Mouse (Mus musculus) kidney, embryonic 15.5 days (tissue): ENCODE results near the gene Manba. TPM values are rescaled to one million over a fixed set of nuclear protein-coding genes. Genes with fewer than 3 reads are reported as not detected.

ENCODE experiments used
- ATAC-seq: fragments of 200-750 bp; cut with Nextera tagmentation; replicated peaks from 2 replicates; pipeline ENCODE4 v1.8.0; 2017; ENCODE audit warnings: moderate TSS enrichment; ENCODE audit not compliant: low FRiP score
- H3K27ac ChIP-seq: fragments of 300-500 bp; sonication (generic); 2 replicates; pipeline ENCODE4 v1.5.1; 2015; ENCODE audit warnings: mild to moderate bottlenecking, inconsistent platforms
- H3K27me3 ChIP-seq: fragments of 300-500 bp; sonication (generic); 2 replicates; pipeline ENCODE4 v1.6.1; 2015; ENCODE audit warnings: inconsistent platforms
- H3K36me3 ChIP-seq: fragments of 300-500 bp; sonication (generic); 2 replicates; pipeline ENCODE4 v1.6.1; 2015; ENCODE audit warnings: inconsistent platforms
- H3K4me1 ChIP-seq: fragments of 300-500 bp; sonication (generic); 2 replicates; pipeline ENCODE4 v1.6.1; 2015; ENCODE audit warnings: inconsistent platforms
- H3K4me2 ChIP-seq: fragments of 300-500 bp; sonication (generic); 2 replicates; pipeline ENCODE4 v1.6.1; 2015; ENCODE audit warnings: moderate library complexity, mild to moderate bottlenecking, inconsistent platforms
- H3K4me3 ChIP-seq: fragments of 300-500 bp; sonication (generic); replicated peaks from 2 replicates; pipeline ENCODE4 v1.5.1; 2015; ENCODE audit warnings: mild to moderate bottlenecking, inconsistent platforms
- H3K9ac ChIP-seq: fragments of 300-500 bp; sonication (generic); 2 replicates; pipeline ENCODE4 v1.6.1; 2015; ENCODE audit warnings: mild to moderate bottlenecking, inconsistent platforms
- H3K9me3 ChIP-seq: fragments of 300-500 bp; sonication (generic); replicated peaks from 2 replicates; pipeline ENCODE4 v1.6.1; 2016; ENCODE audit warnings: inconsistent platforms
- WGBS: fragments of 180-500 bp; shearing (Covaris S2); methylation state at CpG from one replicate; pipeline ENCODE4 v1.1.7; 2015; ENCODE audit warnings: mixed read lengths; 5-methylcytosine and 5-hydroxymethylcytosine counted together
- polyA plus RNA-seq: library from polyadenylated mRNA; unstranded; fragments of >200 nt; fragmentation: Nextera tagmentation; extraction: Ambion mirVana; gene quantifications from 2 replicates; pipeline ENCODE4 v1.2.1, GENCODE M21; 2015

Gene Manba
- polyA plus RNA-seq = 24.2 and 27.3 TPM in 2 replicates

DNA sequence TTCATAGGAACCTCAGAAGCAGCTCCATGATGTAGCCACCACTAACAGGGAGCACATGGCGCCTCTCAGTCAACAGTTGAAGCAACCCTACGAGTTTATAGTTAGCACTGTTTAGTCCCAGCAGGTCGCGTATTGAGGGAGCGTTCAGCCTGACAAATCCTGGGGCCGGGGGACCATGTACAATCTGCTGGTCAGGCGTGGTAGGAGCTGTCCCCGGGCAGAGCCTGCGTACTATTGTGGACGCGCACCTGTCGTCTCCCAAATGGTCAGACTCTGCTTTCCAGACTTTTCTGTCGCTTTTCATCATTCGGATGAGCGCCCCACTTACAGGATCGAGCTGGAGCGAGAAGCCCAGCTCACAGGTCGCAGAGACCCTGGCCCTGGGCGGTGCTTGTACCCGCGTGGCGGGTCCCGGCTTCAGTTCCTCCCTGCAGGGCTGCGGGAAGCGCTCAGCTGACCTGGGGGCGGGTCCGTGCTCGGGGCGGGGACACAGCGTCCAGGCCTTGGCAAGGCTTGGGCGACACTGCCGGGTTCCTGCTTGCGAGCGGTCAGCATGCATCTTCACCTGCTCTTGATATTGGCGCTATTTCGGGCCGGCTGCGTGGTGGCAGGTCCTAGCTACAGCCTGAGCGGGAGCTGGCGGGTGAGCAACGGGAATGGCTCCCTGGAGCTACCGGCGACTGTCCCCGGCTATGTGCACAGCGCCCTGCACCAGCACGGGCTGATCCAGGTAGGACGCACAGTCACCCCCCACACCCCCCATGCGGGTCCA is at the start of gene Manba:
Gene Manba (plus strand): TSS at position 484 of the 772 bp plus-strand sequence.
- WGBS = 2% methylated on average over 48 of the region's 48 CpGs

DNA sequence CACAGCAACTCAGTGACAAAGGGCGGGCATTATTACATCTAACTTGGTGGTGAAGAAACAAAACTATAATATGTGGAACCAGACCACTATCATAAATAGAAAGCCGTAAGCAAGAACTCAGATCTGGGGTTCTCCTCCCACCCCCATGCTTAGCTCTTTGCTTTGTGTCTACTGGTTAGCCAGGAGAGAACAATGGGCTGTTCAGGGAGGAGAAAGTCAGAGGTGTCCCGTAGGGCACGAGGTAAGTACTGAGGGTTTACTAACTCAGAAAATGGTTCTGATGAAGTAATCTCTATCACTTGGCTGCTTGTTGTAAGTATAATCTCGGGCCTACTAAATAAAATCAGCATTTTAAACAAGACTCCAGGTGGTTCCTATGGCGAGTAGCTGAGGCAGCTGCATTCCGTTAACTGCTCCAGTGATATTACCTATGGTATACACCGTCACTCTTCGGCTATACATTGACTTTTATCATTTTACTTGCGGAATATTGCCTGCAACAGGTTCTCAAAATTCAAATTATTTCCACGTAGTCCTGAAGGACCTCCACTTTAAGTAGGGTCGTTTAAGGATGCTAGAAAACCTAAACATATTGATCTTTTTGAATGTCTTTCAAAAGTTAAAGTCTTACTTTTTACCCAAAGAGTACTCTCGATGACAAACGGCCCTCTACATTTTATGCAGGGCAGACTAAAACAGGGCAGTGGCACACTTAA is 48.4 kb upstream of the Manba start:
- H3K9me3 ChIP-seq = no peaks in the 10 kb centered on the region
- peaks cover 9% of the 10 kb centered on the region for H3K36me3 ChIP-seq
- H3K27me3 ChIP-seq = no peaks in the 10 kb centered on the region
- H3K4me3 ChIP-seq = peak overlapping the region; percentile 81
- H3K4me1 ChIP-seq = peaks cover 10% of the 10 kb centered on the region
- H3K27ac ChIP-seq = peak overlapping the region; percentile 100
- peak overlapping the region; percentile 96 for H3K9ac ChIP-seq
- ATAC-seq = no peak
- H3K4me2 ChIP-seq = peak overlapping the region; percentile 60
- WGBS = 48% methylated on average over 14 of the region's 14 CpGs

More for the DNA sequence above, at the start of gene Manba:
- Histone ChIP-seq H3K27ac (peak within 1 kb of the TSS; percentile 33; the same call in 1 of the 2 replicates), H3K9ac (peak within 1 kb of the TSS; percentile 63), H3K4me2 (peak within 1 kb of the TSS; percentile 91), H3K4me3 (peak within 1 kb of the TSS; percentile 64), H3K27me3 (no peaks in the 10 kb centered on the region), H3K36me3 (no peaks in the 10 kb centered on the region), H3K4me1 (peaks cover 11% of the 10 kb centered on the region; the same call in 1 of the 2 replicates), H3K9me3 (no peaks in the 10 kb centered on the region)
- ATAC-seq = peak; percentile 93

DNA sequence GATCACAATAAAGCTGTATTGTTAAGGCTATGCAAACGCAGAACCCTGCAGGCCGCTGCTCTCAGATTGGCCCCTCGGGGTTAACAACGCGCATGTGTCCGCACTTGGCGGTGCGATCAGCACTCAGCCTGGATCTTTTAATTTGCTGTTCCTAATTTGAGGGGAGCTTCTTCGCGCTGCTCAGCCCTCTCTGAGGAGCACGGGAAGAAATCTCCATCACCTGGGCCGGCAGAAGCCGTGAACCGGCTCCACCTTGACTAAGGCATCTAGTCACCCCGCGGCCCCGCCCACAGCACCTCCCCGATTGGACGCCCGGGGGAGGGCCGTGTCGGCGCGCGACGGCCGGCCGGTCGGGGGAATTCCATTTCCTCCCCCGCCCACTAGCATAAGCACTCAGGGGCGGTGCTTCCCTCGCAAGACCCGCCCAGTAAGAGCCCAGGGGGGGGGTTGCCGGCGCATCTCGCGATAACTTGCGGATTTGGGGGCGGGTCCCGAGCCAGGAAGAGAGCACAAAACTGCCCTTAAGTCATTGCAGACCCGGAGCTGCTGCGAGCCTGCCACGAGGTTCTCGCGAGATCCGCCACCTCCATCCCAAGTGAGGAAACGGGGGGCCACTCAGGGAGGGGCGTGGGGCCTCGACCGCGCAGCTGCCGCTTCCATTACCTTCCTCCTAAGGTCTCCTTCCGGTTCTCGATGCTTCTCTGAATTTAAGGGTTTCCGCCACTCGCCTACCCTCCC is 47.5 kb upstream of the Manba start, which contains the start of gene Ube2d3:
Gene Ube2d3 (plus strand): TSS at position 392 of the 738 bp plus-strand sequence.
- peak within 1 kb of the TSS; percentile 81 for H3K4me3 ChIP-seq
- peak within 1 kb of the TSS; percentile 100 for H3K27ac ChIP-seq
- WGBS = under 1% methylated on average over 47 of the region's 56 CpGs
- H3K27me3 ChIP-seq = no peaks in the 10 kb centered on the region
- H3K9me3 ChIP-seq = no peaks in the 10 kb centered on the region
- peak; percentile 97 for ATAC-seq
- H3K9ac ChIP-seq = peak within 1 kb of the TSS; percentile 96
- H3K4me1 ChIP-seq = peaks cover 13% of the 10 kb centered on the region
- peaks cover 10% of the 10 kb centered on the region for H3K36me3 ChIP-seq
- peak within 1 kb of the TSS; percentile 67 for H3K4me2 ChIP-seq

DNA sequence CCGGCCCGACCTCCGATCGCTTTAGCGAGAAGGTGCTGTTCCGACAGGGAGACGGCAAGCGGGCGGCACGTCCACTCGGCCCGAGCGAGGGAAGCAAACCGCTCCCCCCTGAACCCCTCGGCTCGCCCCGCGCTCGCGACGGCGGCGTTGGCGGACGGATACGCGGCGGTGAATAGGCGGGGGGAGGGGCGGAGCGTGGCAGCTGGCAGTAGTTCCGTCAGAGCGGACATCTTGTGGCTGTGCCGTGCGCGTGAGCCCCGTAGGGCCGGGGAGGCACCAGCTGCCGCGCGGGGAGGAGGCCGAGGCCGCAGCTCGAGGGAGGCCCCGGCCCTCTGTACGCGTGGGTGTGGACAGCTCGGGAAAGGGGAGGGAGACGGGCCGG is 46.9 kb upstream of the Manba start:
- Histone ChIP-seq H3K4me3 (peak overlapping the region; percentile 81), H3K27me3 (no peaks in the 10 kb centered on the region), H3K4me1 (peaks cover 17% of the 10 kb centered on the region), H3K9me3 (no peaks in the 10 kb centered on the region), H3K27ac (peak overlapping the region; percentile 100), H3K4me2 (peak overlapping the region; percentile 67), H3K36me3 (peaks cover 16% of the 10 kb centered on the region), H3K9ac (peak overlapping the region; percentile 96)
- ATAC-seq = peak; percentile 80
- under 1% methylated on average over 45 of the region's 50 CpGs for WGBS

DNA sequence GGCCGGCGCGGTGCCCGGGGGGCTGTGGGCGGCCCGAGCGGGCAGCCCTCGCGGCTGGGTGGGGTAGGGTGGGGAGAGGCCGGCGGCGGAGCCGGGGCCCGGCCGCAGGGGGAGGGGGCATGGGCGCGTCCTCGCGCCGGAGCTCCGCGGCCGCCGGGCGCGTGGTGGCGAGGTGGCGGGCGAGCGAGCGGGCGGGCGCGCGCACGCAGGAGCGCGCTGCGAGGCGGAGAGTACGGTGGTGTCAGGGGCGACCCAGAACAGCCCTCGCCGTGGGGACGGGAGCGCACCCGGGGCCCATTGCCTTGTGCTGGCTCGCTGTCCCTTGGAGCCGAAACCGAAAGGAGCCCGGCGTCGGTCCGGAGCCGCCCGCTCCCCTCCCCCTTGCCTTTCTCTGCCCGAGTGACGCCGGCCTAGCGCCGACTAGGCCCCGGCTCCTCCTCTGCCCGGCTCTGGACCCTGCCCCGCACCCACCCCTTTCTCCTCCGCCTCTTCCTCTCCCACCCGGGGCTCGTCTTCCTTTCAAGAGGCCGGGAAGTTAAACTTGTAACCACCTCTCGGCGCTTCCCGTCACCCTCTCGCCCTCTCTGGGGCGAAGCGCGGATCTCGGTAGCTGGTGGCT is 46.4 kb upstream of the Manba start:
- H3K27me3 ChIP-seq = no peaks in the 10 kb centered on the region
- H3K9ac ChIP-seq = peak overlapping the region; percentile 96
- H3K4me2 ChIP-seq = peak overlapping the region; percentile 67
- H3K4me1 ChIP-seq = peaks cover 20% of the 10 kb centered on the region
- peak overlapping the region; percentile 81 for H3K4me3 ChIP-seq
- peak; percentile 72 for ATAC-seq
- 0% methylated on average over 59 of the region's 76 CpGs for WGBS
- peaks cover 16% of the 10 kb centered on the region for H3K36me3 ChIP-seq
- H3K9me3 ChIP-seq = no peaks in the 10 kb centered on the region
- H3K27ac ChIP-seq = peak overlapping the region; percentile 100

DNA sequence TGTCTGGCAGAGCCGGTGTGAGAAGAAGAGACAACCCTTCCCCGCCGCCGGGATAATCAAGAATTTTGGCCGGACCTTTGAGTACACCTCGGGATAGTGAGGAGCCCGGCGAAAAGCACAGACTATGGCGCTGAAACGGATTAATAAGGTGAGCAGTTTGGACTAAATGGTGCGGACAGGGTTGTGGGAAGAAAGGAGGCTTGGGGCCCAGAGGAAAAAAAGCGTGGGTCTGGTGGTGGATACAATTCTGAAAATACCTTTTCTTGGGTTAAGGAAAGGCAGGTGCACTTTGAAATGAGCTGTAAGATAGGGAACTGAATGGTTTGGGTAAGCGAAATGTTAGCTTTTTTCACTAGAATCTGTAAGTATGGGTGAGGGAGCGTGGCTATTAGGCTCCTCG is 45.8 kb upstream of the Manba start:
- no peak for ATAC-seq
- Histone ChIP-seq H3K9ac (peak overlapping the region; percentile 96), H3K36me3 (peaks cover 14% of the 10 kb centered on the region), H3K9me3 (no peaks in the 10 kb centered on the region), H3K4me1 (peaks cover 20% of the 10 kb centered on the region), H3K4me2 (peak overlapping the region; percentile 67), H3K4me3 (peak overlapping the region; percentile 81), H3K27ac (peak overlapping the region; percentile 100), H3K27me3 (no peaks in the 10 kb centered on the region)
- 3% methylated on average over 15 of the region's 15 CpGs for WGBS

DNA sequence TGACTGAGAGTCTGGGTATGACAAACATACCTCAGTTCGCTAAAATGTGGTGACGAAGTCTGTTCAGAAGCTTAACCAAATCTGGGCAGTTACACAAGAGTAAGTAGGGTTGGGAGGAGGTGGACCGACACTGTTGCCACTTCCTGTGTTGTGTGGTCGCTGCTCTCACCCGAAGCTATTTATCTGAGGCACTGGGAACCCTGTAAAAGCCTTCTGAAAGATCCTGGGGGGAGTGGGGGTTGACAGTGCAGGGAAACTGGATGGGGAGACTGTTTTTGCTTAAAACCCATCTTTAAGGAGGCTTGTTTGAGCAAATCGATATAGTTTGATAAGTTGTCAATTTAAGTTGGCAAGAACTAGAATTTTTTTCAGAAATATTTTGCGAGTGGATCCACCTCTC is 45.2 kb upstream of the Manba start:
- Histone ChIP-seq H3K36me3 (peaks cover 18% of the 10 kb centered on the region), H3K4me1 (peaks cover 23% of the 10 kb centered on the region), H3K9ac (peak overlapping the region; percentile 96), H3K4me2 (peak overlapping the region; percentile 67), H3K27me3 (no peaks in the 10 kb centered on the region), H3K4me3 (peak overlapping the region; percentile 81), H3K27ac (peak overlapping the region; percentile 100), H3K9me3 (no peaks in the 10 kb centered on the region)
- ATAC-seq = no peak
- 14% methylated on average over 7 of the region's 7 CpGs for WGBS

DNA sequence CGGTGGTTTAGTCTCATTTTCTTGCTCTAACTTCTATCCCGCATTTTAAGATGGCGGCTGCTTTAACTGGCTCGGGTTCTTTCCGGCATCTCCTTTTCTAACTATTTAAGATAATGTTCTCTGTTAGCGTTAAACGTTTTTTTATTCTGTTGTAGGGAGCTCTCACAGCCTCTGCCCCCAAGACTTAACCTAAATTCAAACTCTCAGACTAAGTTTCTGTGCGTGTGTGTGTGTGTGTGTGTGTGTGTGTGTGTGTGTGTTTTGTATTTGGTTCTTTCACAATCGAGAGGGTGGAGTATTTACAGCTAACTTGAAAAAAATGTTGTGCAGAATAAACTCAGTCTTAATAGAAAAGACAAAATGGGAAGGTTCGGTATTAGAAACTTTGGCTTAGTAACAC is 44.8 kb upstream of the Manba start:
- no peak for ATAC-seq
- Histone ChIP-seq H3K27ac (no peak overlapping the region; the same call in 1 of the 2 replicates), H3K4me1 (peaks cover 23% of the 10 kb centered on the region), H3K27me3 (no peaks in the 10 kb centered on the region), H3K36me3 (peaks cover 18% of the 10 kb centered on the region), H3K4me2 (peak overlapping the region; percentile 67), H3K9ac (peak overlapping the region; percentile 96), H3K4me3 (peak overlapping the region; percentile 81), H3K9me3 (no peaks in the 10 kb centered on the region)
- 35% methylated on average over 10 of the region's 10 CpGs for WGBS

DNA sequence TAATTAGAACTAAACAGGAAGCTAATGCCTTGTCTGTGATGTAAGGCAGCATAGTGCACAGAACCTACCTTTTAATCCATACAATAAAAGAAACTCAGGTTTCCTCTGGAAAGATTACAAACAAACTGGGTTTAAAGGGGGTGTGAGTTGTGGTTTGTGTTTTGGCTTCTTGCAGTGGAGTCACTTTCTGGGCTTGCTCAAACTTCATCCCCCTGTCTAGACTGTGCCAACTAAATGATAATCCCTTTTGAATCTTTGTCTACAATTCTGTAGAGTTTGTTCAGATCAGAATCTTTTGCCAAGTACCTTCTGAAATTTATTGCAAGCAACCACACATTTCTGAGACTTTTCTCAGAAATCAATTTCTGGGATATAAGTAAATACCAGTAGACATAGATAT is 40.5 kb upstream of the Manba start:
- no peaks in the 10 kb centered on the region for H3K27me3 ChIP-seq
- H3K4me2 ChIP-seq = no peak overlapping the region
- no peak for ATAC-seq
- no peaks in the 10 kb centered on the region for H3K9me3 ChIP-seq
- peaks cover 16% of the 10 kb centered on the region for H3K4me1 ChIP-seq
- H3K36me3 ChIP-seq = peaks cover 25% of the 10 kb centered on the region
- no peak overlapping the region for H3K4me3 ChIP-seq
- no peak overlapping the region for H3K27ac ChIP-seq
- no peak overlapping the region for H3K9ac ChIP-seq

DNA sequence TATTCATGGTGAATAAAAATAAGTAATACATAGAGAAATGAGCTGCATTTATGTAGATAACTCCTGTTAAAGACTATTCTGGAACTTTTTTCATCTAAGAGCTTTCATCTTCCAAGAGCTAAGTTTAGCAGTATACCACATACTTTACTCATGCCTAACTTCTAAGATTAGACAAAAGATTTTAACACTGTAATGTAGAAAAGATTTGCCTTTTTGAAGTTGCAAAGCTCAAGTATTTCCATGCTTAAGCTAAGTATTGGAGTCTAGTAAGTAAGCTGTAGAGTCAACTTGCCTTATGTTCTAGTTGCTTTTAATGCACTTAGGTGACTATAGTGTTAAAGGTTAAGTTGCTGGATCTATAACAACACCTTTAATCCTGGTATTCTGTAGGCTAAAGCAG is 26.4 kb upstream of the Manba start:
- no peak overlapping the region for H3K27ac ChIP-seq
- no peak overlapping the region for H3K4me3 ChIP-seq
- H3K4me2 ChIP-seq = no peak overlapping the region
- H3K27me3 ChIP-seq = no peaks in the 10 kb centered on the region
- no peaks in the 10 kb centered on the region for H3K9me3 ChIP-seq
- H3K36me3 ChIP-seq = peaks cover 71% of the 10 kb centered on the region
- H3K9ac ChIP-seq = no peak overlapping the region
- no peaks in the 10 kb centered on the region for H3K4me1 ChIP-seq
- no peak for ATAC-seq

DNA sequence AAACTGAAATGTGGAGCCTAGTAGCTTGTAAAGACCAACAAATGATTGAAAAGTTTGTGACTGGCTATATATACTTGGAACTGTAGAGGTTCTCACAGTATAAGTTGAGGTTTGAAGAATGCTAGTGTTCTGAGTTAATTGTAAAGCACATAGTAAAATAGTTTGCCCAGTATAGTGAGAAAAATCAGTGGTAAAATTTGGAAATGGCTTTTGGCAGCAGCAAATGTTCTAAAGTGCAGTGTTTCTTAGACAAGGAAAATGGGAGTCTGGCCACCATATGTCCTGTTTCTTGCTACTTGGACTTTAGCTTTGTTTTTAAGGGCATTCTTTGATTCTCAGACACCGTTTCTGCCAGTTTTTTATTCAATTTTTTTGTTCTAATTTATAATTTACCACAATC is 17.0 kb upstream of the Manba start:
- H3K4me3 ChIP-seq = no peak overlapping the region
- ATAC-seq = no peak
- peaks cover 31% of the 10 kb centered on the region for H3K36me3 ChIP-seq
- no peaks in the 10 kb centered on the region for H3K27me3 ChIP-seq
- H3K9ac ChIP-seq = no peak overlapping the region
- H3K4me1 ChIP-seq = no peaks in the 10 kb centered on the region
- no peak overlapping the region for H3K4me2 ChIP-seq
- H3K9me3 ChIP-seq = no peaks in the 10 kb centered on the region
- 84% methylated on average over 1 of the region's 1 CpGs for WGBS
- no peak overlapping the region for H3K27ac ChIP-seq
